Mouse (Mus musculus) liver, embryonic 11.5 days (tissue): ENCODE measurements around the gene Tspyl3. TPM values are rescaled to one million over a fixed set of nuclear protein-coding genes. Genes with fewer than 3 reads are reported as not detected.

Experiments used
- ATAC-seq: fragments of 200-750 bp; cut with Nextera tagmentation; replicated peaks from 2 replicates; pipeline ENCODE4 v1.8.0; 2017; ENCODE audit warnings: moderate number of reproducible peaks, mild to moderate bottlenecking, moderate TSS enrichment, moderate library complexity; ENCODE audit not compliant: low FRiP score
- DNase-seq: peaks from one replicate; pipeline ENCODE4 v3.0.0-alpha.2; 2017; ENCODE audit warnings: low spot score
- H3K27ac ChIP-seq: fragments of 300-500 bp; sonication (generic); 2 replicates; pipeline ENCODE4 v1.5.1; 2014; ENCODE audit warnings: mild to moderate bottlenecking, low read depth, low read length, control low read depth
- H3K27me3 ChIP-seq: fragments of 300-500 bp; sonication (generic); replicated peaks from 2 replicates; pipeline ENCODE4 v1.6.1; 2014; ENCODE audit warnings: low read length, mixed read lengths; ENCODE audit not compliant: control insufficient read depth, insufficient read depth
- H3K36me3 ChIP-seq: fragments of 300-500 bp; sonication (generic); 2 replicates; pipeline ENCODE4 v1.6.1; 2014; ENCODE audit warnings: mild to moderate bottlenecking, low read length, moderate library complexity, mixed read lengths; ENCODE audit not compliant: control insufficient read depth, insufficient read depth
- H3K4me1 ChIP-seq: fragments of 300-500 bp; sonication (generic); replicated peaks from 2 replicates; pipeline ENCODE4 v1.6.1; 2014; ENCODE audit warnings: low read length, mixed read lengths; ENCODE audit not compliant: control insufficient read depth, insufficient read depth
- H3K4me2 ChIP-seq: fragments of 300-500 bp; sonication (generic); 2 replicates; pipeline ENCODE4 v1.6.1; 2014; ENCODE audit warnings: mild to moderate bottlenecking, control low read depth, moderate library complexity
- H3K4me3 ChIP-seq: fragments of 300-500 bp; sonication (generic); 2 replicates; pipeline ENCODE4 v1.5.1; 2014; ENCODE audit warnings: low read depth, low read length, control low read depth
- H3K9ac ChIP-seq: fragments of 300-500 bp; sonication (generic); 2 replicates; pipeline ENCODE4 v1.6.1; 2014; ENCODE audit warnings: low read depth, low read length, control low read depth
- H3K9me3 ChIP-seq: fragments of 300-500 bp; sonication (generic); 2 replicates; pipeline ENCODE4 v1.6.1; 2016; ENCODE audit warnings: low read length, inconsistent platforms, mixed read lengths; ENCODE audit not compliant: control insufficient read depth
- WGBS: fragments of 180-500 bp; shearing (Covaris S2); extraction: QIAGEN DNeasy Blood & Tissue Kit; methylation state at CpG from one replicate; pipeline ENCODE4 v1.1.7; 2014; 5-methylcytosine and 5-hydroxymethylcytosine counted together
- polyA plus RNA-seq: library from polyadenylated mRNA; unstranded; fragments of >200 nt; fragmentation: Nextera tagmentation; extraction: Ambion mirVana; gene quantifications from 2 replicates; pipeline ENCODE4 v1.2.1, GENCODE M21; 2014

Gene Tspyl3
- polyA plus RNA-seq, 1 experiment from 2014 or later: 6.8 TPM

GRCm38 (mm10) chr2:153221620-153222019 lies 3.6 kb downstream of the Tspyl3 start:
- Histone ChIP-seq H3K9me3 (no peaks in the 10 kb centered on the region), H3K4me2 (peak overlapping the region; percentile 60), H3K4me3 (no peak overlapping the region), H3K27ac (peak overlapping the region; percentile 76), H3K36me3 (no peaks in the 10 kb centered on the region), H3K9ac (no peak overlapping the region), H3K27me3 (no peaks in the 10 kb centered on the region), H3K4me1 (peaks cover 40% of the 10 kb centered on the region)
- no peak for DNase-seq
- WGBS: 48% methylated on average over 4 of the region's 4 CpGs
- peak; percentile 91 for ATAC-seq

- H3K9me3 ChIP-seq: no peaks in the 10 kb centered on the region
- no peak overlapping the region for H3K9ac ChIP-seq
- peaks cover 32% of the 10 kb centered on the region for H3K4me1 ChIP-seq
- H3K27ac ChIP-seq: no peak overlapping the region
- DNase-seq: no peak
- WGBS: 77% methylated on average over 3 of the region's 3 CpGs
- no peak for ATAC-seq
- H3K36me3 ChIP-seq: no peaks in the 10 kb centered on the region
- no peaks in the 10 kb centered on the region for H3K27me3 ChIP-seq
- H3K4me2 ChIP-seq: no peak overlapping the region
- H3K4me3 ChIP-seq: no peak overlapping the region
Observed at GRCm38 (mm10) chr2:153218516-153218915, 6.7 kb downstream of the Tspyl3 start.

- peaks cover 30% of the 10 kb centered on the region for H3K4me1 ChIP-seq
- no peaks in the 10 kb centered on the region for H3K27me3 ChIP-seq
- WGBS: 78% methylated on average over 10 of the region's 10 CpGs
- no peak overlapping the region for H3K9ac ChIP-seq
- H3K9me3 ChIP-seq: no peaks in the 10 kb centered on the region
- DNase-seq: no peak
- H3K36me3 ChIP-seq: no peaks in the 10 kb centered on the region
- H3K27ac ChIP-seq: no peak overlapping the region
- no peak for ATAC-seq
- H3K4me2 ChIP-seq: no peak overlapping the region
- H3K4me3 ChIP-seq: no peak overlapping the region
Observed at GRCm38 (mm10) chr2:153217826-153218340, 7.4 kb downstream of the Tspyl3 start.

- H3K36me3 ChIP-seq: no peaks in the 10 kb centered on the region; the same call in 1 of the 2 replicates
- DNase-seq (no peak), ATAC-seq (peak; percentile 34; the same call in 1 of the 2 replicates)
- H3K27me3 ChIP-seq: no peaks in the 10 kb centered on the region
- no peak overlapping the region for H3K4me3 ChIP-seq
- no peak overlapping the region for H3K9ac ChIP-seq
- peaks cover 14% of the 10 kb centered on the region for H3K4me1 ChIP-seq
- H3K27ac ChIP-seq: no peak overlapping the region
- WGBS: 60% methylated on average over 4 of the region's 4 CpGs
- no peaks in the 10 kb centered on the region for H3K9me3 ChIP-seq
- H3K4me2 ChIP-seq: 0 out of 2 replicates have a peak overlapping the region, but pooled peaks have one; percentile 17
Observed at GRCm38 (mm10) chr2:153215421-153215820, 9.8 kb downstream of the Tspyl3 start.

- Histone ChIP-seq H3K36me3 (peaks cover 2% of the 10 kb centered on the region; the same call in 1 of the 2 replicates), H3K27me3 (no peaks in the 10 kb centered on the region), H3K9me3 (no peaks in the 10 kb centered on the region), H3K4me2 (no peak overlapping the region), H3K9ac (no peak overlapping the region), H3K27ac (peak overlapping the region; percentile 60), H3K4me1 (peaks cover 10% of the 10 kb centered on the region), H3K4me3 (no peak overlapping the region)
- DNase-seq: no peak
- peak; percentile 46; the same call in 1 of the 2 replicates for ATAC-seq
- WGBS: 41% methylated on average over 6 of the region's 6 CpGs
Observed at GRCm38 (mm10) chr2:153214771-153215259, 10.4 kb downstream of the Tspyl3 start.

- WGBS: 83% methylated on average over 4 of the region's 4 CpGs
- Histone ChIP-seq H3K27me3 (no peaks in the 10 kb centered on the region), H3K4me1 (peaks cover 10% of the 10 kb centered on the region), H3K9ac (no peak overlapping the region), H3K4me3 (no peak overlapping the region), H3K4me2 (no peak overlapping the region), H3K9me3 (no peaks in the 10 kb centered on the region), H3K27ac (no peak overlapping the region), H3K36me3 (peaks cover 14% of the 10 kb centered on the region)
- ATAC-seq: no peak
- DNase-seq: no peak
Observed at GRCm38 (mm10) chr2:153213351-153213750, 11.9 kb downstream of the Tspyl3 start.

GRCm38 (mm10) chr2:153211451-153211850 lies 13.8 kb downstream of the Tspyl3 start:
- Histone ChIP-seq H3K27me3 (no peaks in the 10 kb centered on the region), H3K9ac (no peak overlapping the region), H3K36me3 (peaks cover 18% of the 10 kb centered on the region), H3K27ac (no peak overlapping the region), H3K4me1 (peaks cover 10% of the 10 kb centered on the region), H3K4me3 (no peak overlapping the region), H3K4me2 (no peak overlapping the region), H3K9me3 (no peaks in the 10 kb centered on the region)
- ATAC-seq (no peak), DNase-seq (no peak)
- WGBS: 83% methylated on average over 5 of the region's 5 CpGs

GRCm38 (mm10) chr2:153209286-153209685 lies 16.0 kb downstream of the Tspyl3 start:
- no peak overlapping the region for H3K4me3 ChIP-seq
- H3K27me3 ChIP-seq: no peaks in the 10 kb centered on the region
- H3K27ac ChIP-seq: no peak overlapping the region
- H3K4me2 ChIP-seq: no peak overlapping the region
- 90% methylated on average over 5 of the region's 5 CpGs for WGBS
- H3K9ac ChIP-seq: no peak overlapping the region
- DNase-seq (no peak), ATAC-seq (no peak)
- H3K9me3 ChIP-seq: no peaks in the 10 kb centered on the region
- peaks cover 25% of the 10 kb centered on the region for H3K36me3 ChIP-seq
- peaks cover 3% of the 10 kb centered on the region for H3K4me1 ChIP-seq

- H3K27me3 ChIP-seq: no peaks in the 10 kb centered on the region
- no peak overlapping the region for H3K4me2 ChIP-seq
- H3K4me1 ChIP-seq: no peaks in the 10 kb centered on the region
- peaks cover 29% of the 10 kb centered on the region for H3K36me3 ChIP-seq
- no peak for ATAC-seq
- no peak for DNase-seq
- WGBS: 95% methylated on average over 2 of the region's 2 CpGs
- no peak overlapping the region for H3K9ac ChIP-seq
- no peak overlapping the region for H3K4me3 ChIP-seq
- H3K9me3 ChIP-seq: no peaks in the 10 kb centered on the region
- no peak overlapping the region for H3K27ac ChIP-seq
Observed at GRCm38 (mm10) chr2:153208149-153208548, 17.1 kb downstream of the Tspyl3 start.
